Mouse (Mus musculus): ENCODE data around the gene Stx6. TPM values are rescaled to one million over a fixed set of nuclear protein-coding genes. Genes with fewer than 3 reads are reported as not detected.

Stx6 gene
- total RNA-seq, 2 experiments from 2014 or later = 3.3 to 5.4 TPM

DNA sequence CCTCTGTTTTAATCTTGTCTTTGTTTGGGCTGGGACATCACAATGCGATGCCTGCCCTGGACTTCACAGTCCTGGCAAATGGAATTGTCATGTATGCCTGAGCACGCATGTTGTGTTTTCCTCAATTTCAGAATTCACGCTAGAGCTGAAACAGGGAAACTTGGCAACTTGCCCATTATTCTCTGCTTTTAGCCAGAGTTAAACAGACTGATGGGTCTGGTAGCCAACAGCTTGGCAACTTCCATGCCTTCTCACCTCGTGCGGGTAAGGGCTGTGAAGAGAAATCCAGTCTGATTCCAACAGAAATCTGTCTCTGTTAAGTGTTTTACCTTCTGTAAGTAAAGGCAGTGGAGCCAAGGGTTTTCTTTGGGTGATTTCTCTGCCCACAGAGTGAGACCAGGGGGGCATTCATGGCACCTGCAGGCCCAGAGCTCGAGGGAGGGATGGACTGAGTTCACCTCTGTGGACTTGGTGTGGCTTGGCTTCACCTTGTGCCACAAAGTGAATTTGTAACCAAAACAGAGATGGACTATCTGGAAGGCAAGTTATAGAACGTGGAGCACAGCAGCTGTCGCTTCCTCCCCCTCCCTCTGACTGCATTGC is 46.1 kb downstream of the Stx6 start:
- no peak for ATAC-seq (replicated peaks; ENCODE audit: low FRiP score, poor library complexity, severe bottlenecking)

DNA sequence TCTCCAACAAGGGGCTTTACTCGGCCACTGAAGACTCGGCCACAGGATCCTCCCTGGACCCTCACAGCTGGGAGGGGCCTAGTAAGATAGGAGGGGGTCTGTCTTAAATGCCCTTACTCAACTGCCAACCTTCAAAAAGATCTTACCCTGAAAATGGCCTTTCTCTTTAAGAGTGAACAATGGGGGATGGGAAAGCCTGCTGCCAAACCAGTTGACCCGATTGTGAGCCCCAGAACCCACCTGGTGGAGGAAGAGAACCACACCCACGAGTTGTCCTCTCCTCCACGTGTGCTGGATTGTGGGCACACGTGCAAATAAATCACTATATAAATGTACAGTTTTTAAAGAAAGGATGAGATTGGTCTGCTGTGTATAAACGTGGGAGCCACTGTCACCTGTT is 46.8 kb downstream of the Stx6 start:
- no peak for ATAC-seq (replicated peaks; ENCODE audit: low FRiP score, poor library complexity, severe bottlenecking)

DNA sequence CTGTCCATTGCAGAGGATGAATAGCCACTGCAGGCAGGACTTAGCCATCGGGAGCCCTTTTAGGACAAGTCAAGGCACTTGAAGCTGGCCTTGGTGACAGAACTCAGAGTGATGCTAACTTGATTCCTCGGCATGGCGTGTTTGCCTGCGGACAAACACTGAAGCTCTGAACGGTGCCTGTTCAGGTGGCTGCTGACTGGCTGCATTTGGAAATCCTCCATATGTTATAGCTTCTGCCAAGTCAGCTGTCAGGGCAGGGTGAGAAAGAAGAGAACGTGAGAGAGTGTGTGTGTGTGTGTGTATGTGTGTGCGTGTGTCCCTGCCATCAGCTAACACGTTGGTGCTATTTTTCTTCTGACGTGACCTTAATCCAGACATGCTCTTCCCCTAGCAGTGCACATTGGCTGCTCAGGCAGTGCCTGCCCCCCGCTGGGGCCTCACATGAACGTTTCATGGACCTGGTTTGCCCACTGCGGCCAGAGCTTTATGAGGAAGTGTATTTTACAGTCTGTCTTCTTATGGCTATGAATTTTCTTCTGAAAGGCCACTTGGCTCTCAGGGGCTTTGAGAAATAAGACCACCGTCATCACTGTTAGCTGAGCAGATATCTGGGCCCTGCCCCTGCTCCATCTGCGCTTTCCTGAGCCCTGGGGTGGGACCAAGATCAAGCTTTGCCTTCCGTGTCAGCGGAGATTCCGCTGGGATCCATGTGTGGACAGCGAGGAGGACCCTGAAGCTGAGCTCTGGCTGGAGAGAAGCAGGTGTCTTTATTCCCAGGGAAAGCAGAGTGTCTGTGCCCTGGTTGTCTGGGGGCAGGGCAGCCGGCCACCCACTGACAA is 47.5 kb downstream of the Stx6 start:
- no peak for ATAC-seq (replicated peaks; ENCODE audit: low FRiP score, poor library complexity, severe bottlenecking)

DNA sequence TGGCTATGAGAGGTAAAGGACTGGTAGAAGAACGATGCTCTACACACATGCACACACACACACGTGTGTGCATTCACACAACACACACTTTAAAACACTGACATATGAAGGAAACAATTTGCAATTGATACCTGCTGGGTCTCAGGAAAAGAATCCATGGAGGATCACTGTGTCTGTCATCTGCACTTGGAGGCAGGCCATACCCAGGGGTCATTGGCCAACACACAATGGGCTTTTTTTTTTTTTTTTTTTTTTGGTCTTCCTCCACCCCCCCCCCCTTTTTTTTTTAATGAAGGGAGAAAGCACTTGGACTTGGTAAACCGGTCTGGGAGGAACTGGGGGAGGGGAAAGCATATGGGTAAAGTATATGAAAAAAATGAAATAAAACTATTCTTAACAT is 49.3 kb downstream of the Stx6 start:
- no peak for ATAC-seq (replicated peaks; ENCODE audit: low FRiP score, poor library complexity, severe bottlenecking)

GRCm38 (mm10) chr1:155210011-155210763 is 51.7 kb downstream of the Stx6 start:
- ATAC-seq (replicated peaks; ENCODE audit: low FRiP score, poor library complexity, severe bottlenecking) = no peak

GRCm38 (mm10) chr1:155211017-155211416 is 52.5 kb downstream of the Stx6 start:
- ATAC-seq (replicated peaks; ENCODE audit: low FRiP score, poor library complexity, severe bottlenecking) = no peak

GRCm38 (mm10) chr1:155212081-155212480 is 53.6 kb downstream of the Stx6 start:
- ATAC-seq (replicated peaks; ENCODE audit: low FRiP score, poor library complexity, severe bottlenecking) = no peak

DNA sequence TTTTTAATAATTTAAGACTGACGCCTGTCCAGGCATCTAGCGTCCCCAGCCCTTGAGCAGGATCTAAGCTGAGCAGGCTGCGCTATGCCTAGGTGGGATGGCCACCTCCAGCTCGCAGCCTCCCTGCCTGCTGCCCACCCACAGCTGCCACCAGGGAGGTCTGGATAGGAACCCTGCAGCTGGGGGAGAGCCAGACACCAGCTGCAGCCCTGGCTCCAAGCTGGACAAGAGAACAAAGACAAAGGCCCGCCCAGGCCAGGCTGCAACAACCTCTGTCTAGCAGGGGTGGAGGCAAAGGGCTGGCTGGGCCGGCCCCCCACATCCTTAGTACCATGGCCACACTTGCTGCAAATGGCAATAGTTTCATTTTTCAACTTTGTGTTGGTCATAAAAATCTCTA is 54.0 kb downstream of the Stx6 start:
- no peak for ATAC-seq (replicated peaks; ENCODE audit: low FRiP score, poor library complexity, severe bottlenecking)

DNA sequence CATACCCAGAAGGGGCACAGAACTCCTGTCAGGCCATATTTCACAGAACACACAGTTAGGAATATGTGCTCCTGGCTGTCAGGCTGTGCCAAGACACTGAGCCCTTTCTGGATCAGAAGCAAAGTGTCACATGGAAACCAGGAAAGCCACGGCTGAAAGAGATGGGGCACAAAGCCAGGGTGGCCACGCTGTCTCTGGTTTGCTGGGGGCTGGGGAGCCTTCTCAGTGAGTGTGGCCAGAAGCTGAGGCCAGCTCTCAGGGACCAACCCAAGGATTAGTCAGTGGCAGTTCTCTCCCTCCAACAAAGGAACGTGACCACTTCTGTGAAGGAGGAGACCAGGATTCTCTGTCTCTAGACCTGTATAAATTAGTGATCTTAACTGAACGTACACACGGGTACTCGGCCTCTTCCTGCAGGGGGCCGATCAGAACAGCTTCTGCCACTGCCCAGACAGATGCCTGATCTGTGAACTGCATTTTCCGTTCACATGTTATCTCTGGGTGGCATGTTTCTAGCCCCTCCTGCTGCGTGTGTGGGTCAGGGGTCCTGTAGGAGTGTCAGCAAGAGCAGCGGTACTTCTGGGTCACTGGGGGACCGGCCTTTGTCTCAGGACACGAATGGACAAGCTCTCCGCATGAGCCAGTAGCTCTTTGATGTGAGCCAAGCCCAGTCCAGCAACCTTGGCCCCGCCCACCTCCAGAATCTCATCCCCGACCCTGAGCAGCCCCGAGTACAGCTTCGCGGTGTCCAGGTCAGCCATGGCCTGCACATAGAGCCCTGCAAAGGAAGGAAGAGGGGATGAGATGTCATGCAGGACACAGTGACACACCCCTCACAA is 54.6 kb downstream of the Stx6 start:
- no peak for ATAC-seq (replicated peaks; ENCODE audit: low FRiP score, poor library complexity, severe bottlenecking)

GRCm38 (mm10) chr1:155213912-155214311 is 55.4 kb downstream of the Stx6 start:
- no peak for ATAC-seq (replicated peaks; ENCODE audit: low FRiP score, poor library complexity, severe bottlenecking)

- ATAC-seq (replicated peaks; ENCODE audit: low FRiP score, poor library complexity, severe bottlenecking) = no peak
These were observed 56.7 kb downstream of the Stx6 start for GRCm38 (mm10) chr1:155215066-155215764.

DNA sequence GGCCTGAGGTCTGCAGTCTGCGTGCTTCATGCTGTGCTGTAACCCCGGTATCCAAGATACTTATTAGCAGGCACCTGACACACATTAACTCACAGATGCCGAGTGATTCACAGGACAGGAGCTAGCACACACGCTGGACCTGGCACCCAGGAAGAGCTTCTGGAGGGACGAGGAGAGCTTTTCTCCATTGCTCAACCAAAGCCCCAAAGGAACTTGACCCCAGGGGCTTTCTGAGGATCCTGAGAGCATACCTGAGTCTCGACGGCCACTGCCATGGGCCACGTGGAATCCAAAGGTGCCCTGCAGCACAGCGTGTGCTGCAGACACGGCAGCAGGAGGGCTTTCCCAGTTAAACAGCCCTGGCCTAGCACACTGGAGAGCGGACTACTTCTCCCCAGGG is 57.8 kb downstream of the Stx6 start:
- ATAC-seq (replicated peaks; ENCODE audit: low FRiP score, poor library complexity, severe bottlenecking) = no peak

DNA sequence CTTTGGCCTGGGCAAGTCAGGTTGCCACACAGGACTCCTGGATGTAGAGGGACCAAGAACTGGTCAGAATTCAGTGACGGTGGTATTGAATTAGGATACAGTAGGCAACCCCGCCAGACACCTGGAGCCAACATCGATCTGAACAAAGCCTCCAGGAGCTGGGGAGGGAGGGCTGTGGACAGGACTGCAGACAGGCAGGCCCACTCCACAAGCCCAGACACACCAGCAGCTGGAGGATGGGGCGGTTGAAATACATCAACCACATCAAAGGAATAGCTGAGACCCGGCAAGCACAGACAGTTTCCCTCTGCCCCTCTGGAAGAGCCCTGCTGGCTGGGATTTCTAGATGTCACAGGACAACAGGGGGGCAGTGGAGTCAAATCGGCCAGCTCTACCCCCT is 58.3 kb downstream of the Stx6 start:
- no peak for ATAC-seq (replicated peaks; ENCODE audit: low FRiP score, poor library complexity, severe bottlenecking)

DNA sequence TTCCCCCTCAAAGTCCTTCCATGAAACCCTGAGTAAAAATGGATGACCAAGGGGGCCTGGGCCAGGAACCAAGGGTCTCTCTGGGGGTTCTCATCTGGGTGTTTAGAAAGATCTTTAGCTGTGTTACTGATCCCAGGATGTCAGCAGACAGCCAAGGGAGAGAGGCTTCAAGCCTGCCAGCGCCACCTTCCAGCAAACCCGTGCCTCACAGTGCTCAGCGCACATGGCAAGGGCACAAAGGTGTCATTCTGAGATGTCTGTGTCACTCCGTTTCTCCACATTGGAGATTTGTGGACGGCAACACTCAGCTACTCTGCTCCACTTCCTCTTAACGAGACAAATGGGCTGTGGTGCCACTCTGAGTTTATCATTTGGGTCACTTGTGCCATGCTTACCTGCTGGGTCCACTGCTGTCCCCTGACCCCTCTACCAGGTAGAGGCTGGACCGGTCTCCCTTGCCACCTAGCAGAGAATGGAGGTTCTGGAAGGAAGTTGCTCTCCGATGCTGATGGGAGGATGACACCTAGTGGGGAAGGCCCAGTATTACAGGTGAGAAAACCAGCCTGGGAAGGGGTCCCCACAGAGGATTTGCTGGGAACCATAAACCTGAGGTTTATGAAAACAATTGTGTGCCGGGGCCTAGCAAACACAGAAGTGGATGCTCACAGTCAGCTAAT is 59.5 kb downstream of the Stx6 start:
- ATAC-seq (replicated peaks; ENCODE audit: low FRiP score, poor library complexity, severe bottlenecking) = no peak

GRCm38 (mm10) chr1:155218924-155219323 is 60.4 kb downstream of the Stx6 start:
- no peak for ATAC-seq (replicated peaks; ENCODE audit: low FRiP score, poor library complexity, severe bottlenecking)

DNA sequence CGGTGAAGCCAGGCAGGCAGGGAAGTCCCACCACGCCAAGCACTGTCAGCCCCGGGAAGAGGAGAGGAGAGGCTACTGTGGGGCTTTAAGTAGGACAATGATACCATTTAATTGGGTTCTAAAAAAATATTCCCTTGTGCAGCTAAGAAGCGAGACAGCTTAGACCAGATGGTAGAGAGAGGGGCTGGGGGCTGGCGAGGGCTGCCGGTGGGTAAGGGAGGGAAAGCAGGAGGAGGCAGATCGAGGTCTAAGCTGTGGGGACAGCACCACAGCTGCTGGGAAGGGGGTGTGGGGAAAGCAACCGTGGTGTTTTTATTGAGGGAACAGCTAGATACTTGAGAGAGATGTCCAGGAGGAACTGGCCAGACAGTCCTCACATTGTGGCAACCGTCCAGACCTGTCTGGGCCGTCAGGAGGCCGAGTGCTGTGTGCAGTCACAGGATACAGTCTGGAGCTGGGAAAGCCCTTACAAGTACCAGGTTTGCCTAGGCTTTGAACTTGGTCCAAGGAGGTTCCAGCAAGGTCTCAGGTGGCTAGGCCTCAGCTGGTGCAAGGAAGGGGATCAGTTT is 63.7 kb downstream of the Stx6 start:
- no peak for ATAC-seq (replicated peaks; ENCODE audit: low FRiP score, poor library complexity, severe bottlenecking)

DNA sequence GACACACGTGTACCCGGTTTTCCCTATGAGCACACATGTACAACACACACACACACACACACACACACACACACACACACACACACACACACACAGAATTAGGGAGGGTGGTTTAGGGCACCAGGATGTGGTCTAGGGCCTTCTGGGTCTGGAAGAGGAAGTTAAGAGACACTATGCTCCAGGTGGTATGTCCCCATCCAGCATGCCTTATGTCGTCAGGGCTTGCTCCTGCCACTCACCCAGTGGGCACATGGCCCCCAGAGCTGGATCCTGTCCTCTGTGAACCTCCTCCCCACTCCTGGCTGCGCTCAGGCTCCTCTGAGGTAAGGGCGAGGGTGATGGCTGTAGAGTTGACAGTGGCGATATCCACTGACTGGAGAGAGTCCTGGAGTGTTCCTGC is 64.5 kb downstream of the Stx6 start:
- ATAC-seq (replicated peaks; ENCODE audit: low FRiP score, poor library complexity, severe bottlenecking) = no peak

- ATAC-seq (replicated peaks; ENCODE audit: low FRiP score, poor library complexity, severe bottlenecking) = peak; percentile 65
These were observed 65.5 kb downstream of the Stx6 start for GRCm38 (mm10) chr1:155223849-155224554.
